ENCODE assay signal across 18 mouse cellular contexts in genomic region chr9:111046222-111046621, GRCm38 (mm10). TPM values are rescaled to one million over a fixed set of nuclear protein-coding genes. Genes with fewer than 3 reads are reported as not detected.
DNase-seq lines count a peak whose midpoint lies in the region; ATAC-seq and TF ChIP-seq lines count a peak whose summit lies in the region.
"Had no signal": no experiment of that assay in that cellular context is flagged by ENCODE, and none has a peak within 500 bp of the region (broad histone marks: within the 10 kb centered on the region; RNA-seq: fewer than 3 reads in every experiment).

No protein-coding gene starts in this region.

- H3K4me3 ChIP-seq in liver, postnatal 0 days (ENCODE audit: low read depth, low read length), result no peak overlapping the region
- H3K4me3 ChIP-seq in forebrain, embryonic 16.5 days (replicated peaks; ENCODE audit: low read length), result no peak overlapping the region
- H3K4me3 ChIP-seq: erythroblast, embryonic 14.5 days; heart, embryonic 10.5 days; kidney, embryonic 15.5 days; midbrain, embryonic 12.5 days had no signal

- no peak for TF ChIP-seq EP300 in liver, postnatal 0 days (IDR thresholded peaks at IDR 0.05; ENCODE audit: low read depth)

- no peak overlapping the region for H3K4me2 ChIP-seq in liver, postnatal 0 days (ENCODE audit: low read depth, low read length)
- no peak overlapping the region for H3K4me2 ChIP-seq in forebrain, embryonic 16.5 days (ENCODE audit: low read length)
- H3K4me2 ChIP-seq: hindbrain, embryonic 14.5 days; kidney, embryonic 15.5 days; midbrain, embryonic 12.5 days had no signal

- peak; percentile 96 for DNase-seq in heart, adult 11 months
- no peak for DNase-seq in heart, postnatal 36 days
- peak; percentile 95 for DNase-seq in 416B (ENCODE audit: low read depth)
- peak; percentile 12 for DNase-seq in brain, adult 2 months (ENCODE audit: low read depth, low spot score)
- peak; percentile 37 for DNase-seq in liver, postnatal 0 days
- no peak for DNase-seq in kidney, adult 8-10 months
- no peak for DNase-seq in frontal cortex, postnatal 25 days (ENCODE audit: low spot score in 2 of 2)
- DNase-seq: adrenal gland, adult 2 months; embryo, embryonic 11 days; lung, adult 18-20 months had no signal

- peak; percentile 64 for ATAC-seq in liver, postnatal 0 days
- ATAC-seq in forebrain, embryonic 16.5 days, result no peak

- H3K9ac ChIP-seq in liver, postnatal 0 days (replicated peaks), result no peak overlapping the region
- no peak overlapping the region for H3K9ac ChIP-seq in forebrain, embryonic 16.5 days (replicated peaks; ENCODE audit: low read depth, low read length)
- H3K9ac ChIP-seq: hindbrain, embryonic 14.5 days; kidney, embryonic 15.5 days; midbrain, embryonic 12.5 days had no signal

- WGBS in liver, postnatal 0 days (ENCODE audit: insufficient replicate concordance), result 31% methylated on average over 3 of the region's 3 CpGs
- 79% methylated on average over 3 of the region's 3 CpGs for WGBS in forebrain, embryonic 16.5 days

- no peaks in the 10 kb centered on the region for H3K9me3 ChIP-seq in liver, postnatal 0 days (ENCODE audit: low read length)
- H3K9me3 ChIP-seq in forebrain, embryonic 16.5 days (ENCODE audit: control insufficient read depth, low read length), result no peaks in the 10 kb centered on the region
- H3K9me3 ChIP-seq: heart, embryonic 10.5 days; kidney, embryonic 15.5 days; midbrain, embryonic 12.5 days had no signal

- no peak for TF ChIP-seq CTCF in liver, postnatal 0 days (IDR thresholded peaks at IDR 0.05; ENCODE audit: low read depth)

- 0 out of 2 replicates have a peak, but pooled peaks cover 2% of the 10 kb centered on the region for H3K4me1 ChIP-seq in liver, postnatal 0 days (ENCODE audit: insufficient read depth)
- H3K4me1 ChIP-seq in forebrain, embryonic 16.5 days (replicated peaks; ENCODE audit: control insufficient read depth, insufficient read depth, low read length), result no peaks in the 10 kb centered on the region
- H3K4me1 ChIP-seq: heart, embryonic 10.5 days; kidney, embryonic 15.5 days; midbrain, embryonic 12.5 days had no signal

- H3K27me3 ChIP-seq in liver, postnatal 0 days (ENCODE audit: insufficient read depth, low read length), result no peaks in the 10 kb centered on the region
- no peaks in the 10 kb centered on the region for H3K27me3 ChIP-seq in forebrain, embryonic 16.5 days (replicated peaks; ENCODE audit: control insufficient read depth, insufficient read depth, low read length)
- H3K27me3 ChIP-seq: kidney, embryonic 15.5 days; midbrain, embryonic 12.5 days had no signal

- intact Hi-C loops in heart, postnatal 36 days (cut with DNase I), result no loop called here

- H3K36me3 ChIP-seq in liver, postnatal 0 days (replicated peaks; ENCODE audit: insufficient read depth, low read length), result no peaks in the 10 kb centered on the region
- no peaks in the 10 kb centered on the region for H3K36me3 ChIP-seq in forebrain, embryonic 16.5 days (ENCODE audit: control insufficient read depth, insufficient read depth)
- H3K36me3 ChIP-seq: heart, embryonic 10.5 days; kidney, embryonic 15.5 days; midbrain, embryonic 12.5 days had no signal

- peak overlapping the region; percentile 16; the same call in 1 of the 2 replicates for H3K27ac ChIP-seq in liver, postnatal 0 days (ENCODE audit: low read depth)
- H3K27ac ChIP-seq in forebrain, embryonic 16.5 days (ENCODE audit: low read length), result no peak overlapping the region
- H3K27ac ChIP-seq: heart, embryonic 10.5 days; hindbrain, embryonic 14.5 days; kidney, embryonic 15.5 days; midbrain, embryonic 12.5 days had no signal

RNA-seq across cellular contexts. Expression of gene Ccrl2, which starts 11.1 kb away (rescaled TPM):
- 10 to 100 TPM; 14.3 to 21.1 TPM for total RNA-seq in heart, postnatal 36 days (2021)
- polyA plus RNA-seq in liver, postnatal 0 days (2015; fragmentation: Nextera tagmentation; extraction: Ambion mirVana), result 7.4 and 8.4 TPM in 2 replicates
- polyA plus RNA-seq in forebrain, embryonic 16.5 days (2015; fragmentation: Nextera tagmentation; extraction: Ambion mirVana), result 1.1 and 1.5 TPM in 2 replicates

RNA-seq across cellular contexts. Expression of gene Ltf, which starts 27.2 kb away (rescaled TPM):
- total RNA-seq in heart, postnatal 36 days (2021), result under 1 TPM; 0.75 to 0.84 TPM
- polyA plus RNA-seq in liver, postnatal 0 days (2015; fragmentation: Nextera tagmentation; extraction: Ambion mirVana), result 235 and 247 TPM in 2 replicates
- 0.70 and 1.4 TPM in 2 replicates for polyA plus RNA-seq in forebrain, embryonic 16.5 days (2015; fragmentation: Nextera tagmentation; extraction: Ambion mirVana)
- total RNA-seq: left cerebral cortex, adult 8-10 months had no signal
- polyA plus RNA-seq: adrenal gland, adult 2 months; erythroblast, embryonic 14.5 days had no signal

RNA-seq across cellular contexts. Expression of gene Rtp3, which starts 55.8 kb away (rescaled TPM):
- total RNA-seq in heart, postnatal 36 days (2021), result 1 to 10 TPM; 2.3 to 4.3 TPM
- 11.6 and 14.6 TPM in 2 replicates for polyA plus RNA-seq in liver, postnatal 0 days (2015; fragmentation: Nextera tagmentation; extraction: Ambion mirVana)
- not detected in 2 replicates for polyA plus RNA-seq in forebrain, embryonic 16.5 days (2015; fragmentation: Nextera tagmentation; extraction: Ambion mirVana)
- polyA plus RNA-seq: erythroblast, embryonic 14.5 days; hindbrain, embryonic 14.5 days; midbrain, embryonic 12.5 days; neural tube, embryonic 14.5 days had no signal

Comparison
In these comparisons a context has a peak if more than half of its experiments do, and no peak if none do; other contexts are left out.
1. DNase-seq: peak in heart, adult 11 months (single experiment), 416B (single experiment), brain, adult 2 months (single experiment) and liver, postnatal 0 days (single experiment); none in heart, postnatal 36 days (0 of 2), kidney, adult 8-10 months (0 of 2) and frontal cortex, postnatal 25 days (0 of 2).
2. RNA of gene Ltf, which starts 27.2 kb away (polyA plus RNA-seq): 235 to 247 TPM in liver, postnatal 0 days; 0.70 to 1.4 TPM in forebrain, embryonic 16.5 days; every median in the first group is over 10 times any median in the second.
3. RNA of gene Rtp3, which starts 55.8 kb away (polyA plus RNA-seq): 11.6 to 14.6 TPM in liver, postnatal 0 days; not detected in forebrain, embryonic 16.5 days; every median in the first group is over 10 times any median in the second.